Mouse (Mus musculus): ENCODE results near the gene Neu3.
"Not testable (repeated sequence)": the region's sequence is repeated elsewhere in the genome, so short reads cannot be mapped to it uniquely, and the experiment has no call there.

The Neu3 gene

GRCm38 (mm10) chr7:99834314-99834853 is 6.2 kb upstream of the Neu3 start:
- DNase-seq (ENCODE audit: low spot score in 2 of 2), result no peak

GRCm38 (mm10) chr7:99833846-99834222 is 5.6 kb upstream of the Neu3 start:
- no peak for DNase-seq (ENCODE audit: low spot score in 2 of 2)

DNA sequence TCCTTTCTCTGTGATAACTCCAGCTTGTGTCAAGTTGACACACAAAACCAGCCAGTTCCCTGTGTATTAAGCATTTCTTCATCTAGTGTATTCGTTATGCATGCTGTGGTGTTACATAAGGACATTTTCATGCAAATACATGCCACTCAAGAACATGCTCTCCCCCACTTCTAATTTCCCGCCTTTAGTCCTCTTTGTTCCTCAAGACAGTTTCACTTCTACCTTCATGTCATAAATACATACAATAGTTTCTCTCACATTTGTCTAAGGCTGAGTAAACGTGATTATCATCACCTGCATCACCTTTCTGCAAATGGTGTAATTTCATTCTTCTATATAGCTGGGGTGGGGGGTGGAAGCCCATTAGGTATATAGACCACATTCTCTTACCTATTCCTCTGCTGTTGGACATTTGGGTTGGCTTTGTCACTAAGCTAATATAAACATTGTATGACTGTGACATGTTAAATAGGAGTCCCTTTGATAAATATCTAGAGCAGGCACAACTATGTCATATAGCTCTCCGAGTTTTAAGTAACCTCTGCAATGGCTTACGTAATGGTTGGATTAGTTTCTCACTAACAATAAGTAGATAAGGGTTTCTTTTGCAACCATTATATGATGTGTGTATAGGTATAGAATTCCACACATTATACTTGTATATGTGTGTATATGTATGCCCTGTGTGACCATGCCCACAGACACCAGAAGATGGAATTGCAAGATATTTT is 5.1 kb upstream of the Neu3 start:
- no peak for DNase-seq (ENCODE audit: low spot score in 2 of 2)

GRCm38 (mm10) chr7:99826096-99826495 is 2.1 kb downstream of the Neu3 start:
- no peak for DNase-seq (ENCODE audit: low spot score in 2 of 2)

GRCm38 (mm10) chr7:99825511-99825910 is 2.7 kb downstream of the Neu3 start:
- no peak for DNase-seq (ENCODE audit: low spot score in 2 of 2)

- peak in 1 of 2 experiments; percentile 25 for DNase-seq (ENCODE audit: low spot score in 2 of 2)
Measured at GRCm38 (mm10) chr7:99824649-99825483, 3.4 kb downstream of the Neu3 start.

DNA sequence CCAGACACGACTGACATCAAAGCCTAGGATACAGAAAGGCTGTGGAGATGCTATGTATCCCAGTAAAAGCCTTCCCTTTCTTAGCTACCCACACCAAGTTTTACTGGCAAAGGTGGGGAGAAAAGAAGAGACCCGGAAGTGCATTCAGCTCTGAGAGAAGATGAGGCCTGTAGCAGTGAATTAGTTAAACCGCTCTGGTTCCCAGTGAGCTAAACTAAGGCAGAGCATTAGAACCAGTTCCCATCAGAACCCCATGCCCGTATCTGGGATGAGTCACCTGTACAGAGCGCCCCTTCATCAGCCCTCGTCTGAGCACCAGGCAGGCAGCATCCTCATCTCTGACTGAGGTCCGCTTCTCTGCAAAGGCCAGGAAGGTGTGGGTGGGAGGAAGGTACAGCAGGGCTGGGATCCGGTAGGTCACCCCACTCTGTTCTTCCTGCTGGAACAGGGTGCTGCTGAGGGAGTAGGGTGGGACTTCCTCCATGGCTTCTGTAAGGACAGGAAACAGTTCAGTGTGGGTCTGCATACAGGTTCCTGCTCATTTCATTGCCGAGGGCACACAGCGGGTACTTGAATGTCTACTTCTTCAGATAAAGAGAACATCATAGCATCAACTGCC is 5.1 kb downstream of the Neu3 start:
- peak in 1 of 2 experiments; percentile 58 for DNase-seq (ENCODE audit: low spot score in 2 of 2)

GRCm38 (mm10) chr7:99822426-99822825 is 5.8 kb downstream of the Neu3 start:
- DNase-seq (ENCODE audit: low spot score in 2 of 2), result peak; percentile 56 to 68

DNA sequence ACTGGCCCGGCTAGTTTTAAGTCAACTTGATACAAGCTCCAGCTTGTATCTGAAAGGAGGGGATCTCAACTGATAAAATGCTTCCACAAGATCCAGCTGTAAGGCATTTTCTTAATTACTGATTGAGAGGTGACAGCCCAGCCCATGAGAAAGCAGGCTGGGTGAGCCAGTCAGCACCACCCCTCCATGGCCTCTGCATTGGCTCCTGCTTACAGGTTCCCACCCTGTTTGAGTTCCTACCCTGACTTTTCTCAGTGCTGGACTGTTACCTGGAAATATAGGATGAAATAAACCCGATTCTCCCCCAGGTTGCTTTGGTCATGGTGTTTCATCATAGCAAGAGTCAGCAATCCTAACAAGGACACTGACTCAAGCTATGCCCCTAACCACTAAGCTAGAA is 6.3 kb downstream of the Neu3 start:
- peak in 1 of 2 experiments; percentile 56 for DNase-seq (ENCODE audit: low spot score in 2 of 2)

GRCm38 (mm10) chr7:99818181-99818725 is 10.0 kb downstream of the Neu3 start:
- peak in 1 of 2 experiments; percentile 64 for DNase-seq (ENCODE audit: low spot score in 2 of 2)

DNA sequence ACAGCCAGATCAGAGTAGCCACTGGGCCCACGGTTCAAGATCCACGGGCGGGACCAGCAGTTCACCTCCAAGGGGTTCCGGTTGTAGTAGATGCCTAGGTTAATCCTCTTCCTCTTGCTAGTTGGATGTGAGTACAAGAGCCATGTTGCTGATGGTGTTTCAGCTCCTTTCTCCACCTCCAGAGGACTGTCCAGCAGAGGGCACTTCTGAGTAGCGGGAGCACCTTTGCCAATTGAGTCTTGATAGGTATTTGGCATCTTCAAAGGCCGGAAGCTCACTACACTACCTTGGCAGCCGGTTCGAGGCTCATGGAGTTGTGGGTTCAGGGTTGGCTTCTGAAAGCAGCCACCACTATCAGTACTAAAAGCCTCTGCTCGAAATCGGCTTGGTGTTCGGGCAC is 14.8 kb downstream of the Neu3 start:
- peak in 1 of 2 experiments; percentile 60 for DNase-seq (ENCODE audit: low spot score in 2 of 2)

DNA sequence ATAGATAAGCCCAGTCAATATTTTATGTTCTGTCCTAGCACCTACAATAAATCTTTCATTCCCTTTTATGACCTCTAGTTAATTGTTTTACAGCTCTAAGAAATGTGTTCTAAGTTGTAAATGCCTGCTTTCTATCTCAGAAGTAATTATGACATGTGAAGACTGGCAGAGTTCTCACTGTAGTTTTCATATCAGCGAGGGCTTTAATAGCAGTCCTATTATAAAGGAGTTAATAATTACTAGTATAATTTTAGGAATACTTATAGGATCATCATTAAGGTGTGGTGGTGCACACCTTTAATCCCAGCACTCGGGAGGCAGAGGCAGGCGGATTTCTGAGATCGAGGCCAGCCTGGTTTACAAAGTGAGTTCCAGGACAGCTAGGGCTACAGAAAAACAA is 16.6 kb downstream of the Neu3 start:
- DNase-seq (ENCODE audit: low spot score in 2 of 2), result no peak

- no peak for DNase-seq (ENCODE audit: low spot score in 2 of 2)
Measured at GRCm38 (mm10) chr7:99810814-99811213, 17.4 kb downstream of the Neu3 start.

- DNase-seq (ENCODE audit: low spot score in 2 of 2), result not testable (repeated sequence)
Measured at GRCm38 (mm10) chr7:99807043-99807442, 21.2 kb downstream of the Neu3 start.

GRCm38 (mm10) chr7:99805340-99805739 is 22.9 kb downstream of the Neu3 start:
- DNase-seq (ENCODE audit: low spot score in 2 of 2), result no peak

DNA sequence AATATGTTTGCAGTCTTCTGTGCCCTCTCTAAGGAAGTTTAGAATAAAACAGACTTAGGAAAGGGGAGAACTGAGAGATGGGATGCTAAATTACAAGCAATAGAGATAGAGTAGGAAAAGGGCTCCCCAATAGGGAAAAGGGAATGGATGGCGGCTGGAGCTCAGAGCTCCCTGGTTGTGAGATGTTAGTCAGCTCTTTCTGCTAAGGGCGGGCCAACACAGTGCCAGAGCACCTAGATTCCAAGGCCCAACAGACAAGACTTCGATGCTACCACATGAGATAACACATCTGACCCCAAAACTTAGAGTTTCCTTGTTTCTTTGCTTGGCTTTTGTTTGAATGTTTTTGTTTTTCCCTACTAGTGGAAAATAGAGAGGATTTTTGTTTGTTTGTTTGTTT is 24.2 kb downstream of the Neu3 start:
- DNase-seq (ENCODE audit: low spot score in 2 of 2), result not testable (repeated sequence)

DNA sequence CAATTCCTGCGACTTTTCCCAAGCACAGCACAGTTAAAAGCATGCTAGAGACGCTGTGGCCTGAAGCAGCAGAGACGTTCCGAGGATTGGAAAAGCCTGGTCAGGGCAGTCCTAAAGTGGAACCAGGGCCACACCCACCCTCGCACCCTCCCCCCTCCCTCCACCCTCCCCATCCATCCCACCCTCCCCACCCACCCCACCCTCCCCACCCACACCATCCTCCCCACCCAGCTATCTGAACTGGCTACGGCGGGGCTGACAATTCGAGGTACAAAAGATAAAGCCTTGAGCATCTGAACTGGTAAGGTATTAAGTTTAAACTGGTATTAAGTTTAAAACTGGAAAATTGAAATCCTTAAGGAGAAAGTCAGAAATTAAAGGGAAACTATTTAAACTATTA is 24.7 kb downstream of the Neu3 start:
- no peak for DNase-seq (ENCODE audit: low spot score in 2 of 2)

- no peak for DNase-seq (ENCODE audit: low spot score in 2 of 2)
Measured at GRCm38 (mm10) chr7:99799118-99799517, 29.1 kb downstream of the Neu3 start.

DNA sequence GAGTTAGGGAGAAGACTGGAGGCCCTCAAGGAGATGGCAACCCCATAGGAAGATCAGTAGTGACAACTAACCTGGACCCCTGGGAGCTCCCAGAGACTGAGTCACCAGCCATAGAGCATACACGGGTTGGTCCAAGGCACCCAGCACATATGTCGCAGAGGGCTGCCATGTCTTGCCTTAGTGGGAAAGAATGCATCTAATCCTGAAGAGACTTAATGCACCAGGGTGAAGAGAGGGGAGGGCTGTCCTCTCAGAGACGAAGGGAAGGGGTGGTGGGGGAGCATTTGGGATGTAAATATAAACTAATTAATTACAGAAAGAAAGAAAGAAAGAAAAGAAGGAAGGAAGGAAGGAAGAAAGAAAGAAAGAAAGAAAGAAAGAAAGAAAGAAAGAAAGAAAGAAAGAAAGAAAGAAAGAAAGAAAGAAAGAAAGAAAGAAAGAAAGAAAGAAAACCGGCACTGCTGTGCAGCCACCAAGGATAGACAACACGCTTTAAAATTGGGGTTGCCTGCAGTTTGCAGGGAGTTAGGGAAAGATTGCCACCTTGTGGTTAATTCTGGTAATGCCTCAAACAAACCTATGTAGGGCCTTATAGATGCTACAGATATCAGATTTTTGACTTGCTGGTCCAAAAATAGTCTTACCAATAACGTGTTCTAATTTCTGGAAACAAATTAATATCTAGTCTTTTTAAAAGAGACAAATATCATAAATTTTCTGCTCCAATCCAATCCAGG is 30.1 kb downstream of the Neu3 start:
- peak; percentile 74 to 85 for DNase-seq (ENCODE audit: low spot score in 2 of 2)

GRCm38 (mm10) chr7:99797261-99797660 is 31.0 kb downstream of the Neu3 start:
- DNase-seq (ENCODE audit: low spot score in 2 of 2), result no peak

DNA sequence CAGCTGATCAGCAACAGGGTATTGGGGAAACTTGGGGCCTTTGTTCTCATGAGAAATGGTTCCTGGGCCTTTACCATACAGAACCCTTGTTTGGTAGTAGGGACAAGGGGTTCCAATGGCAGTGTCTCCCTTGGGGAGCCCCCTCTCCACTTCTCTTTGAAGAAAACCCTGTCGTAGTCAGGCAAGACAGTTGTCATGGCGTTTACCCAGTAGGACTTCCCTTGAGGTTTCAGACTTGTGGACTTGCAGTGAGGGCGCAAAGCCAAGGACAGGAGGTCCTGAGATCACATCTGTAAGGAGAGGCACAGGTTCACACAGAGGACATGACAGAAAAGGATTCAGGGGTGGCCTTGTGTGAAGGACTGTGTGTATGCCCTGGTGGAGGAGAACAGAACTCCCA is 31.7 kb downstream of the Neu3 start:
- DNase-seq (ENCODE audit: low spot score in 2 of 2), result no peak

Data from spleen, postnatal 4 days (tissue).